Mouse (Mus musculus) megakaryocyte, embryonic 14.5 days (primary cell): Measurements from ENCODE around the gene Pax7. TPM values are rescaled to one million over a fixed set of nuclear protein-coding genes. Genes with fewer than 3 reads are reported as not detected.

Experiments used
- H3K27me3 ChIP-seq: replicated peaks from 2 replicates; pipeline ENCODE3; 2012; ENCODE audit warnings: inconsistent platforms
- H3K36me3 ChIP-seq: replicated peaks from 2 replicates; pipeline ENCODE3; 2012; ENCODE audit warnings: low read length, inconsistent platforms, mixed read lengths
- H3K4me1 ChIP-seq: 2 replicates; pipeline ENCODE4 v1.6.1; 2012; ENCODE audit warnings: inconsistent platforms
- H3K4me3 ChIP-seq: replicated peaks from 2 replicates; pipeline ENCODE3; 2012; ENCODE audit warnings: moderate library complexity, mild to moderate bottlenecking, inconsistent platforms
- H3K9me3 ChIP-seq: 2 replicates; pipeline ENCODE4 v1.6.1; 2012; ENCODE audit warnings: inconsistent platforms
- FLI1 ChIP-seq: IDR thresholded peaks from 2 replicates; pipeline ENCODE4 v1.6.1; 2012; ENCODE audit warnings: low read length, inconsistent platforms, mixed read lengths
- GATA1 ChIP-seq: IDR thresholded peaks from 3 replicates; pipeline ENCODE4 v1.6.1; 2012; ENCODE audit warnings: mixed read lengths, low read length, inconsistent platforms, borderline replicate concordance
- polyA plus RNA-seq: library from polyadenylated mRNA; stranded (reverse); fragments of >175 nt; gene quantifications from 2 replicates; pipeline ENCODE4 v1.2.3, GENCODE M21; 2012; ENCODE audit warnings: low replicate concordance; ENCODE audit not compliant: insufficient read depth

Pax7 gene
- polyA plus RNA-seq, 1 experiment: not detected

- Histone ChIP-seq H3K4me1 (no peaks in the 10 kb centered on the region), H3K36me3 (no peaks in the 10 kb centered on the region), H3K27me3 (peaks cover 7% of the 10 kb centered on the region), H3K4me3 (no peak overlapping the region), H3K9me3 (peaks cover 4% of the 10 kb centered on the region; the same call in 1 of the 2 replicates)
- no peak for TF ChIP-seq GATA1
- TF ChIP-seq FLI1: no peak
Observed at GRCm38 (mm10) chr4:139737035-139737434, 96.3 kb downstream of the Pax7 start.

- Histone ChIP-seq H3K27me3 (peaks cover 14% of the 10 kb centered on the region), H3K4me1 (no peaks in the 10 kb centered on the region), H3K9me3 (peaks cover 32% of the 10 kb centered on the region), H3K36me3 (no peaks in the 10 kb centered on the region), H3K4me3 (no peak overlapping the region)
- no peak for TF ChIP-seq FLI1
- no peak for TF ChIP-seq GATA1
Observed at GRCm38 (mm10) chr4:139727101-139727500, 106.2 kb downstream of the Pax7 start.

- TF ChIP-seq FLI1: no peak
- TF ChIP-seq GATA1: no peak
- Histone ChIP-seq H3K36me3 (no peaks in the 10 kb centered on the region), H3K4me3 (no peak overlapping the region), H3K9me3 (peaks cover 32% of the 10 kb centered on the region), H3K27me3 (peaks cover 14% of the 10 kb centered on the region), H3K4me1 (no peaks in the 10 kb centered on the region)
Observed at GRCm38 (mm10) chr4:139725421-139725820, 107.9 kb downstream of the Pax7 start.

DNA sequence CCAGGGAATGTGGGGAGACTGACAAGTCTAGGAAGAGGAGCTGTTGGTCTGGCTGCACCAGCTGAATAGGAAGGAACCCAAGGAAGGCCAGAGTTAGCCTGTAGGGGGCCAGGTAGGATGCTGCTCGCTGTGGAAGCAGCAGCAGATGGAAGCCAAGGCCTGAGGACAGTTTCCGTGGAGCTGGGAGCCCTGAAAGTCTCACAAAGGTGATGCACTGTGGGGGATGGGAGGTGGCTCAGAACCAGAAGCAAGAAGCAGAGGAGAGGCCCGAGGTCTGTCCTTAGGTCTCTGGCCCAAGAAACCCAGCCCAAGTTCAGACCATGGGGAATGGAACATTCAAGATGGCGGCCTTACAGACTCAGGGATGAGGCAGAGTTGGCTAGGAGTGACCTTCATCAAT is 109.0 kb downstream of the Pax7 start:
- H3K27me3 ChIP-seq: peaks cover 12% of the 10 kb centered on the region
- TF ChIP-seq FLI1: no peak
- no peak for TF ChIP-seq GATA1
- peaks cover 29% of the 10 kb centered on the region for H3K9me3 ChIP-seq
- no peak overlapping the region for H3K4me3 ChIP-seq
- H3K36me3 ChIP-seq: no peaks in the 10 kb centered on the region
- no peaks in the 10 kb centered on the region for H3K4me1 ChIP-seq

DNA sequence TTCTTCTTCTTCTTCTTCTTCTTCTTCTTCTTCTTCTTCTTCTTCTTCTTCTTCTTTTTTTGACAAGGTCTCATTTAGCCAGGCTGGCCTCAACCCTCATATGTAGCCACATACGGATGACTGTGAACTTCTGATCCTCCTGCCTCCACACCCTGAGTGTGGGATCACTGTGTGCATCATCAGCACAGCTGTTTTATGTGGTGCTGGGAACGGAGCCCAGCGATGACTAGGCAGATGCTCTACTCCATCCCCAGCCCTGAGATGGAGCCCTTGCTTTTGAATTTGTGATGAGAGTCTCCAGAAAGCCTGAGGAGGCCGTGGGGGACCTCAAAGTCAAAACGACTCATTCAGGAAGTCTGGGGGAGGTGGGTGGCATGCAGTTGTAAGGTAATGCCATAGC is 114.3 kb downstream of the Pax7 start:
- Histone ChIP-seq H3K4me3 (no peak overlapping the region), H3K27me3 (peaks cover 19% of the 10 kb centered on the region), H3K4me1 (no peaks in the 10 kb centered on the region), H3K36me3 (no peaks in the 10 kb centered on the region), H3K9me3 (peaks cover 2% of the 10 kb centered on the region; the same call in 1 of the 2 replicates)
- no peak for TF ChIP-seq GATA1
- TF ChIP-seq FLI1: no peak

DNA sequence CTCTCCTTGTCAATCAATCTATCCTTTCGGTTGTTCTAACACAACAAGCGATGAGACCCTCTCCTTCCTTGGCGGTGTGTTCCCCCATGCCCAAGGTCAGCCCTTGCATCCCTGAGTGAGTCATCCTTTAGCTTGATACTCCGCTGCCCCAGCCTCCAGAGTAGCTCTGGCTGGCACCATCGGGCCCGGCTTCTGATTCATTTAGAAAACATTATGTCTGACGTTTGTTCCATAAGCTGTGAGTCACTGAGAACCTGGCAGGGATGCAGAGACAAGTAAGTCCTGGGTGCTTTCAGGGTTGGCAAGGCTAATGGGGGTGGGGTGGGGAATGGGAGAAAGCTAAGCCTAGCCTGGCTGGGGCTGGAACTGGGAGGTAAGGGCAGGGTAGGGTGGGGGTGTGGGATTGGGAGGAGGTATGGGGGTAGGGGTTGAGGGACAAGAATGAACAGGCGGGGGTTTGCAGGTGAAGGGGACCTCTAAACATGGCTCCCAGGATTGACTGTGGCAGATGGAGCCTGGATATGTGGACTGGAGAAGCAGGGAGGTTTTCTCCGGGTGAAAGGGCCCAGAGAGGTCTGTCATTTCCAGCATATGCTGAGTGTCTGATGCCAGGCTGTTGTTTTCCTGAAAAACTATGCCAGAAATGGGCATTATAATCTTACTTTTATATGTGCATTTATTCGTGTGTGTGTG is 116.7 kb downstream of the Pax7 start:
- Histone ChIP-seq H3K27me3 (peaks cover 29% of the 10 kb centered on the region), H3K36me3 (no peaks in the 10 kb centered on the region)

DNA sequence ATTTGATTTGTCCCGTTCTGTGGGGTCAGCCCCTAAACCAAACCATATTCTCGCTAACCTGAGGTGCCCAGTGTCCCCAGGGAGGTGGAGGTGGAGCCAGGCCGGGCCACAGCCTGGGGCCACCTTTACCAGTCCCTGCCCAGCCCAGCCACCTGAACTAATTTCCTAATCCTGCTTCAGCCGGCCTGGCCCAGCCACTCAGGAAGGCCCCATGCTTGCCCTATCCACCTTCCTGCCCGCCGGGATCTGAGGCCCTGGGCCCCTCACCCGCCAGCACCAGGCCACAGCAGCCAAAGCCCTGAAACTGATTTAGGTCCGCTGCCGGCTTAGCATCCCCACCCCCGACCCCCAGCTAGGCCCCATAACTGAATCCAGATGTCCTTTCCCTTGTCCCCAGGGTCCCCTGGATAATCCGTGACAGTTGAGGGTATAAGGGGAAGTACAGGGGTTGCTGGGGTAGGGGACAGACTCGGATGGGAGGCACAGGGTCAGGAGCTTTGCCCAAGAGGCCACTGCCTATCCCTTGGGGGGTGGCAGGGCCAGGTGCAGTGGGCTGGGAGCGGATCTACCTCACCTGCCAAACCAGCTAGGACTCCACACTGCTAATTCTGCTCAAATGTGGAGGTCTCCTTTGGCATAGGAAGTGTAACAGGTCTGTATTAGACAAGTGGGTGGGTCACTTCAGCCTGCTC is 117.9 kb downstream of the Pax7 start:
- Histone ChIP-seq H3K4me3 (no peak overlapping the region), H3K36me3 (no peaks in the 10 kb centered on the region), H3K4me1 (no peaks in the 10 kb centered on the region), H3K9me3 (no peaks in the 10 kb centered on the region), H3K27me3 (peaks cover 39% of the 10 kb centered on the region)
- TF ChIP-seq FLI1: no peak
- TF ChIP-seq GATA1: no peak

More for the DNA sequence above, 116.7 kb downstream of the Pax7 start:
- TF ChIP-seq FLI1 (no peak), GATA1 (no peak)
- Histone ChIP-seq H3K4me3 (no peak overlapping the region), H3K4me1 (no peaks in the 10 kb centered on the region), H3K9me3 (no peaks in the 10 kb centered on the region)

- TF ChIP-seq GATA1 (no peak), FLI1 (no peak)
- Histone ChIP-seq H3K36me3 (no peaks in the 10 kb centered on the region), H3K4me1 (no peaks in the 10 kb centered on the region), H3K4me3 (no peak overlapping the region), H3K27me3 (peaks cover 43% of the 10 kb centered on the region), H3K9me3 (no peaks in the 10 kb centered on the region)
Observed at GRCm38 (mm10) chr4:139710467-139711334, 122.6 kb downstream of the Pax7 start.

DNA sequence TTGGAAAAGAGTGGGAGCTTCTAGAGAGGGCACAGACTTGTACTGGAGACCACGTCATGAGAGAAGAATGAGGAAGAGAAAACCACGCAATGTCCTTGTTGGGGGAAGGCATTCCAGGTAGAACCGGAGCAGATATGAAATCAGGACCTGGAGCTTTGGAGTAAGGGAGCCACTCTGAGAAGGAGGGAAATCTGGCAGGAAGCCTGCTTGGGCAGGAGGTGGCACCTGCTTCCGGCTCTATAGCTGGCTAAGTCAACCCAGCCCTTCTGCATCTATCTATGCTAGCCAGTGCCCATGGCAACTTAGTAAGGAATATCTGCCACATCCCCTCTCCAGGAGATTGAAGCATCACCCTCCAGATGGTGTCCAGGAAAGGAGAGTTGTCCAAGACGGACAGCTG is 127.3 kb downstream of the Pax7 start:
- Histone ChIP-seq H3K4me1 (no peaks in the 10 kb centered on the region), H3K36me3 (no peaks in the 10 kb centered on the region), H3K27me3 (peaks cover 26% of the 10 kb centered on the region), H3K4me3 (no peak overlapping the region), H3K9me3 (no peaks in the 10 kb centered on the region)
- TF ChIP-seq GATA1 (no peak), FLI1 (no peak)
